Mouse (Mus musculus): ENCODE measurements around the gene Traf3ip2. TPM values are rescaled to one million over a fixed set of nuclear protein-coding genes. Genes with fewer than 3 reads are reported as not detected.

Gene Traf3ip2
- polyA plus RNA-seq, 1 experiment from 2014 or later: 15.5 TPM

GRCm38 (mm10) chr10:39659411-39660268 lies 46.9 kb downstream of the Traf3ip2 start:
- Histone ChIP-seq H3K4me3 (no peak overlapping the region), H3K4me2 (no peak overlapping the region), H3K36me3 (no peaks in the 10 kb centered on the region), H3K27ac (peak overlapping the region; percentile 84), H3K4me1 (peaks cover 27% of the 10 kb centered on the region), H3K9ac (no peak overlapping the region), H3K9me3 (no peaks in the 10 kb centered on the region), H3K27me3 (no peaks in the 10 kb centered on the region)
- 7% methylated on average over 11 of the region's 11 CpGs for WGBS
- peak; percentile 86 for ATAC-seq (ENCODE audit: insufficient number of reproducible peaks, low FRiP score, low TSS enrichment, low read depth)

GRCm38 (mm10) chr10:39660269-39660655 lies 47.5 kb downstream of the Traf3ip2 start:
- no peaks in the 10 kb centered on the region for H3K9me3 ChIP-seq
- H3K36me3 ChIP-seq: no peaks in the 10 kb centered on the region
- H3K27me3 ChIP-seq: no peaks in the 10 kb centered on the region
- H3K4me2 ChIP-seq: no peak overlapping the region
- H3K4me3 ChIP-seq: no peak overlapping the region
- 41% methylated on average over 3 of the region's 3 CpGs for WGBS
- H3K27ac ChIP-seq: peak overlapping the region; percentile 84; the same call in 1 of the 2 replicates
- no peak overlapping the region for H3K9ac ChIP-seq
- H3K4me1 ChIP-seq: peaks cover 31% of the 10 kb centered on the region
- no peak for ATAC-seq (ENCODE audit: insufficient number of reproducible peaks, low FRiP score, low TSS enrichment, low read depth)

- no peaks in the 10 kb centered on the region for H3K36me3 ChIP-seq
- H3K4me3 ChIP-seq: no peak overlapping the region
- 60% methylated on average over 5 of the region's 5 CpGs for WGBS
- peaks cover 31% of the 10 kb centered on the region for H3K4me1 ChIP-seq
- 0 out of 2 replicates have a peak overlapping the region, but pooled peaks have one; percentile 84 for H3K27ac ChIP-seq
- H3K9ac ChIP-seq: no peak overlapping the region
- ATAC-seq (ENCODE audit: insufficient number of reproducible peaks, low FRiP score, low TSS enrichment, low read depth): no peak
- H3K4me2 ChIP-seq: no peak overlapping the region
- H3K9me3 ChIP-seq: no peaks in the 10 kb centered on the region
- H3K27me3 ChIP-seq: no peaks in the 10 kb centered on the region
These were observed 48.0 kb downstream of the Traf3ip2 start for GRCm38 (mm10) chr10:39660698-39661097.

GRCm38 (mm10) chr10:39665071-39665502 lies 52.4 kb downstream of the Traf3ip2 start:
- H3K9ac ChIP-seq: no peak overlapping the region
- no peak for ATAC-seq (ENCODE audit: insufficient number of reproducible peaks, low FRiP score, low TSS enrichment, low read depth)
- H3K27ac ChIP-seq: 0 out of 2 replicates have a peak overlapping the region, but pooled peaks have one; percentile 54
- H3K27me3 ChIP-seq: no peaks in the 10 kb centered on the region
- H3K4me1 ChIP-seq: peaks cover 18% of the 10 kb centered on the region
- H3K4me2 ChIP-seq: no peak overlapping the region
- 55% methylated on average over 4 of the region's 4 CpGs for WGBS
- H3K4me3 ChIP-seq: no peak overlapping the region
- no peaks in the 10 kb centered on the region for H3K9me3 ChIP-seq
- H3K36me3 ChIP-seq: peaks cover 5% of the 10 kb centered on the region; the same call in 1 of the 2 replicates

GRCm38 (mm10) chr10:39666027-39666426 lies 53.3 kb downstream of the Traf3ip2 start:
- H3K4me2 ChIP-seq: no peak overlapping the region
- no peaks in the 10 kb centered on the region for H3K9me3 ChIP-seq
- ATAC-seq (ENCODE audit: insufficient number of reproducible peaks, low FRiP score, low TSS enrichment, low read depth): no peak
- no peak overlapping the region for H3K4me3 ChIP-seq
- no peak overlapping the region for H3K9ac ChIP-seq
- H3K4me1 ChIP-seq: peaks cover 10% of the 10 kb centered on the region
- peaks cover 5% of the 10 kb centered on the region; the same call in 1 of the 2 replicates for H3K36me3 ChIP-seq
- no peak overlapping the region for H3K27ac ChIP-seq
- no peaks in the 10 kb centered on the region for H3K27me3 ChIP-seq
- 37% methylated on average over 3 of the region's 3 CpGs for WGBS

- no peaks in the 10 kb centered on the region for H3K27me3 ChIP-seq
- H3K27ac ChIP-seq: no peak overlapping the region
- H3K9me3 ChIP-seq: no peaks in the 10 kb centered on the region
- H3K4me3 ChIP-seq: no peak overlapping the region
- no peak overlapping the region for H3K9ac ChIP-seq
- no peak overlapping the region for H3K4me2 ChIP-seq
- peaks cover 9% of the 10 kb centered on the region for H3K4me1 ChIP-seq
- no peak for ATAC-seq (ENCODE audit: insufficient number of reproducible peaks, low FRiP score, low TSS enrichment, low read depth)
- H3K36me3 ChIP-seq: peaks cover 5% of the 10 kb centered on the region; the same call in 1 of the 2 replicates
- 76% methylated on average over 1 of the region's 1 CpGs for WGBS
These were observed 58.7 kb downstream of the Traf3ip2 start for GRCm38 (mm10) chr10:39671451-39671850.

- 35% methylated on average over 4 of the region's 4 CpGs for WGBS
- no peaks in the 10 kb centered on the region for H3K9me3 ChIP-seq
- no peak for ATAC-seq (ENCODE audit: insufficient number of reproducible peaks, low FRiP score, low TSS enrichment, low read depth)
- H3K27ac ChIP-seq: no peak overlapping the region
- peaks cover 8% of the 10 kb centered on the region for H3K4me1 ChIP-seq
- no peak overlapping the region for H3K4me3 ChIP-seq
- H3K4me2 ChIP-seq: no peak overlapping the region
- peaks cover 5% of the 10 kb centered on the region; the same call in 1 of the 2 replicates for H3K36me3 ChIP-seq
- H3K27me3 ChIP-seq: no peaks in the 10 kb centered on the region
- no peak overlapping the region for H3K9ac ChIP-seq
These were observed 59.9 kb downstream of the Traf3ip2 start for GRCm38 (mm10) chr10:39672547-39673051.

- Histone ChIP-seq H3K27ac (peak overlapping the region; percentile 27; the same call in 1 of the 2 replicates), H3K36me3 (peaks cover 5% of the 10 kb centered on the region; the same call in 1 of the 2 replicates), H3K9me3 (no peaks in the 10 kb centered on the region), H3K27me3 (no peaks in the 10 kb centered on the region), H3K4me2 (no peak overlapping the region), H3K9ac (no peak overlapping the region), H3K4me3 (no peak overlapping the region), H3K4me1 (peaks cover 8% of the 10 kb centered on the region)
- WGBS: 32% methylated on average over 3 of the region's 3 CpGs
- no peak for ATAC-seq (ENCODE audit: insufficient number of reproducible peaks, low FRiP score, low TSS enrichment, low read depth)
These were observed 61.4 kb downstream of the Traf3ip2 start for GRCm38 (mm10) chr10:39674106-39674505.

GRCm38 (mm10) chr10:39674766-39675165 lies 62.0 kb downstream of the Traf3ip2 start:
- Histone ChIP-seq H3K4me1 (peaks cover 8% of the 10 kb centered on the region), H3K27me3 (no peaks in the 10 kb centered on the region), H3K9me3 (no peaks in the 10 kb centered on the region), H3K4me3 (no peak overlapping the region), H3K36me3 (peaks cover 2% of the 10 kb centered on the region; the same call in 1 of the 2 replicates), H3K9ac (no peak overlapping the region), H3K27ac (peak overlapping the region; percentile 47; the same call in 1 of the 2 replicates), H3K4me2 (no peak overlapping the region)
- 53% methylated on average over 3 of the region's 3 CpGs for WGBS
- ATAC-seq (ENCODE audit: insufficient number of reproducible peaks, low FRiP score, low TSS enrichment, low read depth): no peak

- H3K27me3 ChIP-seq: no peaks in the 10 kb centered on the region
- no peak overlapping the region for H3K9ac ChIP-seq
- no peaks in the 10 kb centered on the region for H3K36me3 ChIP-seq
- peaks cover 8% of the 10 kb centered on the region; the same call in 1 of the 2 replicates for H3K4me1 ChIP-seq
- no peak overlapping the region for H3K4me2 ChIP-seq
- no peaks in the 10 kb centered on the region for H3K9me3 ChIP-seq
- no peak overlapping the region for H3K27ac ChIP-seq
- no peak for ATAC-seq (ENCODE audit: insufficient number of reproducible peaks, low FRiP score, low TSS enrichment, low read depth)
- no peak overlapping the region for H3K4me3 ChIP-seq
- 83% methylated on average over 4 of the region's 4 CpGs for WGBS
These were observed 65.6 kb downstream of the Traf3ip2 start for GRCm38 (mm10) chr10:39678199-39678791.

GRCm38 (mm10) chr10:39681014-39681413 lies 68.3 kb downstream of the Traf3ip2 start:
- H3K27ac ChIP-seq: no peak overlapping the region
- H3K36me3 ChIP-seq: no peaks in the 10 kb centered on the region
- H3K4me1 ChIP-seq: peaks cover 3% of the 10 kb centered on the region; the same call in 1 of the 2 replicates
- 69% methylated on average over 4 of the region's 4 CpGs for WGBS
- no peak overlapping the region for H3K4me2 ChIP-seq
- no peak overlapping the region for H3K9ac ChIP-seq
- no peaks in the 10 kb centered on the region for H3K9me3 ChIP-seq
- no peaks in the 10 kb centered on the region for H3K27me3 ChIP-seq
- H3K4me3 ChIP-seq: no peak overlapping the region
- ATAC-seq (ENCODE audit: insufficient number of reproducible peaks, low FRiP score, low TSS enrichment, low read depth): no peak

GRCm38 (mm10) chr10:39682556-39682955 lies 69.8 kb downstream of the Traf3ip2 start:
- H3K9ac ChIP-seq: no peak overlapping the region
- H3K4me2 ChIP-seq: no peak overlapping the region
- no peak overlapping the region for H3K27ac ChIP-seq
- H3K4me1 ChIP-seq: peaks cover 3% of the 10 kb centered on the region; the same call in 1 of the 2 replicates
- WGBS: 59% methylated on average over 2 of the region's 2 CpGs
- no peaks in the 10 kb centered on the region for H3K9me3 ChIP-seq
- H3K4me3 ChIP-seq: no peak overlapping the region
- no peak for ATAC-seq (ENCODE audit: insufficient number of reproducible peaks, low FRiP score, low TSS enrichment, low read depth)
- no peaks in the 10 kb centered on the region for H3K36me3 ChIP-seq
- no peaks in the 10 kb centered on the region for H3K27me3 ChIP-seq
